Mouse (Mus musculus) stomach, embryonic 16.5 days (tissue): ENCODE data around the gene Kif22. TPM values are rescaled to one million over a fixed set of nuclear protein-coding genes. Genes with fewer than 3 reads are reported as not detected.

Experiments
- ATAC-seq: fragments of 200-750 bp; cut with Nextera tagmentation; 2 replicates; pipeline ENCODE4 v1.8.0; 2017; ENCODE audit warnings: moderate number of reproducible peaks, moderate TSS enrichment; ENCODE audit not compliant: insufficient read depth, low FRiP score
- H3K27ac ChIP-seq: fragments of 300-500 bp; sonication (generic); 2 replicates; pipeline ENCODE4 v1.5.1; 2014; ENCODE audit warnings: low read length
- H3K27me3 ChIP-seq: fragments of 300-500 bp; sonication (generic); 2 replicates; pipeline ENCODE4 v1.6.1; 2014; ENCODE audit warnings: low read length, control low read depth, mixed read lengths; ENCODE audit not compliant: control insufficient read depth, insufficient read depth
- H3K36me3 ChIP-seq: fragments of 300-500 bp; sonication (generic); 2 replicates; pipeline ENCODE4 v1.6.1; 2014; ENCODE audit warnings: low read length; ENCODE audit not compliant: control insufficient read depth, insufficient read depth
- H3K4me1 ChIP-seq: fragments of 300-500 bp; sonication (generic); 2 replicates; pipeline ENCODE4 v1.6.1; 2014; ENCODE audit warnings: low read length, control low read depth, mixed read lengths; ENCODE audit not compliant: control insufficient read depth, insufficient read depth
- H3K4me2 ChIP-seq: fragments of 300-500 bp; sonication (generic); 2 replicates; pipeline ENCODE4 v1.6.1; 2014; ENCODE audit warnings: low read depth, low read length, mixed read lengths
- H3K4me3 ChIP-seq: fragments of 300-500 bp; sonication (generic); replicated peaks from 2 replicates; pipeline ENCODE4 v1.5.1; 2014; ENCODE audit warnings: mild to moderate bottlenecking, low read length
- H3K9ac ChIP-seq: fragments of 300-500 bp; sonication (generic); 2 replicates; pipeline ENCODE4 v1.6.1; 2014; ENCODE audit warnings: low read length
- H3K9me3 ChIP-seq: fragments of 300-500 bp; sonication (generic); replicated peaks from 2 replicates; pipeline ENCODE4 v1.6.1; 2016; ENCODE audit warnings: low read length, control low read depth; ENCODE audit not compliant: control insufficient read depth
- WGBS: fragments of 180-500 bp; shearing (Covaris S2); extraction: QIAGEN DNeasy Blood & Tissue Kit; methylation state at CpG from one replicate; pipeline ENCODE4 v1.1.7; 2014; 5-methylcytosine and 5-hydroxymethylcytosine counted together
- polyA plus RNA-seq: library from polyadenylated mRNA; unstranded; fragments of >200 nt; fragmentation: Nextera tagmentation; extraction: Ambion mirVana; gene quantifications from 2 replicates; pipeline ENCODE4 v1.2.1, GENCODE M21; 2015

Gene Kif22
- polyA plus RNA-seq, 1 experiment from 2014 or later = 92.2 TPM

- Histone ChIP-seq H3K4me3 (peak overlapping the region; percentile 61), H3K4me2 (peak overlapping the region; percentile 84), H3K9ac (peak overlapping the region; percentile 79), H3K4me1 (peaks cover 76% of the 10 kb centered on the region), H3K27me3 (no peaks in the 10 kb centered on the region), H3K9me3 (no peaks in the 10 kb centered on the region), H3K36me3 (peaks cover 14% of the 10 kb centered on the region; the same call in 1 of the 2 replicates), H3K27ac (peak overlapping the region; percentile 86)
- 41% methylated on average over 3 of the region's 3 CpGs for WGBS
- no peak for ATAC-seq
These were observed 22.2 kb downstream of the Kif22 start for GRCm38 (mm10) chr7:127020031-127020430.

GRCm38 (mm10) chr7:127019306-127019960 is 22.8 kb downstream of the Kif22 start:
- ATAC-seq = no peak
- H3K9ac ChIP-seq = peak overlapping the region; percentile 79
- no peaks in the 10 kb centered on the region for H3K27me3 ChIP-seq
- H3K9me3 ChIP-seq = no peaks in the 10 kb centered on the region
- H3K27ac ChIP-seq = peak overlapping the region; percentile 86; the same call in 1 of the 2 replicates
- H3K4me3 ChIP-seq = peak overlapping the region; percentile 61
- 70% methylated on average over 14 of the region's 14 CpGs for WGBS
- peak overlapping the region; percentile 84 for H3K4me2 ChIP-seq
- H3K4me1 ChIP-seq = peaks cover 77% of the 10 kb centered on the region
- peaks cover 15% of the 10 kb centered on the region; the same call in 1 of the 2 replicates for H3K36me3 ChIP-seq

DNA sequence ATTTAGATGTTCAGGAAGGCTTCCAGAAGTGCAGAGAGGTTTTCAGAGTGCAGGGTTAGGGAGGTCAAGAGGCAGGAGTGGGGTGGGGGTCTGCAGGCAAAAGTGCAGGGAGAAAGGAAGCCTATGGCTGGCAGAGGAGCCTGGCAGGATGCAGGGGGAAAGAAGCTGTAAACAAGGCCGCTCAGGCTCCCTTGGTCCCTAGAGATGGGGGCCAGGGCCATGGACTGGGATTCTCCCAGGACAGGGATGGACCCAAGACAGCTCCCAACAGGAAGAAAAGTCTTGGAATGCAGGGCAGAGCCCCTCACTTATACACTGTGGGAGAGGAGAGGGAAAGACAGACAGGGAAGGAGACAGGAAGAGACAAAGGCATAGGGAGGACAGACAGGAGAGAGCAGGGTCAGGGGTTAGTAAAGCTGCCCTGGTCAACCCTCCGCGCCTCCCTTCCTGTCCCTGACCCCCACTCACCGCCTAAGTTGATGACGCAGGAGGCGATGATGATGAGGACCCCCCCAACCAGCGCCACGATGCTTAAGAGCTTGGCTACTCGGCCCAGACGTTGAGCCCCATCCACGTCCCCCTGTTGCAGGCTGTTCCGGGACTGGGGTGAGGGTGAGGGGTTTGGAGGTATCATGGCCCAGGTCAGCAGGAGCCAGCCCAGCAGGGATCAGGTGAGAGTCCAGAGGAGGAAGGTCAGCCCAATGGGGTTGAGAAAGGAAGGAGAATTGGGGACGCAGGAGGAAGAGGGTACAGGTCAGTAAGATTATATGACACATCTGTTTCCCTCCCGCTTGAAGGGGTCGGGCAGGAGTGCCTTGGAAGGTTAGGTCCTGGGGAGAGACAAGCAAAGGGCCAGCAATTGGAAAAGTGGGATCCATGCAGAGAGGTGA is 23.6 kb downstream of the Kif22 start:
- no peak for ATAC-seq
- Histone ChIP-seq H3K27ac (peak overlapping the region; percentile 66), H3K4me2 (peak overlapping the region; percentile 84), H3K36me3 (peaks cover 15% of the 10 kb centered on the region; the same call in 1 of the 2 replicates), H3K9ac (peak overlapping the region; percentile 65), H3K4me1 (peaks cover 75% of the 10 kb centered on the region), H3K27me3 (no peaks in the 10 kb centered on the region), H3K4me3 (0 out of 2 replicates have a peak overlapping the region, but pooled peaks have one; percentile 8), H3K9me3 (no peaks in the 10 kb centered on the region)
- 70% methylated on average over 15 of the region's 15 CpGs for WGBS

- no peak for ATAC-seq
- Histone ChIP-seq H3K27ac (peak overlapping the region; percentile 66), H3K4me3 (peak overlapping the region; percentile 8), H3K4me2 (peak overlapping the region; percentile 84), H3K4me1 (peaks cover 70% of the 10 kb centered on the region), H3K9me3 (no peaks in the 10 kb centered on the region), H3K27me3 (no peaks in the 10 kb centered on the region), H3K9ac (peak overlapping the region; percentile 65), H3K36me3 (peaks cover 10% of the 10 kb centered on the region; the same call in 1 of the 2 replicates)
- 35% methylated on average over 6 of the region's 6 CpGs for WGBS
These were observed 24.3 kb downstream of the Kif22 start for GRCm38 (mm10) chr7:127017950-127018345.

DNA sequence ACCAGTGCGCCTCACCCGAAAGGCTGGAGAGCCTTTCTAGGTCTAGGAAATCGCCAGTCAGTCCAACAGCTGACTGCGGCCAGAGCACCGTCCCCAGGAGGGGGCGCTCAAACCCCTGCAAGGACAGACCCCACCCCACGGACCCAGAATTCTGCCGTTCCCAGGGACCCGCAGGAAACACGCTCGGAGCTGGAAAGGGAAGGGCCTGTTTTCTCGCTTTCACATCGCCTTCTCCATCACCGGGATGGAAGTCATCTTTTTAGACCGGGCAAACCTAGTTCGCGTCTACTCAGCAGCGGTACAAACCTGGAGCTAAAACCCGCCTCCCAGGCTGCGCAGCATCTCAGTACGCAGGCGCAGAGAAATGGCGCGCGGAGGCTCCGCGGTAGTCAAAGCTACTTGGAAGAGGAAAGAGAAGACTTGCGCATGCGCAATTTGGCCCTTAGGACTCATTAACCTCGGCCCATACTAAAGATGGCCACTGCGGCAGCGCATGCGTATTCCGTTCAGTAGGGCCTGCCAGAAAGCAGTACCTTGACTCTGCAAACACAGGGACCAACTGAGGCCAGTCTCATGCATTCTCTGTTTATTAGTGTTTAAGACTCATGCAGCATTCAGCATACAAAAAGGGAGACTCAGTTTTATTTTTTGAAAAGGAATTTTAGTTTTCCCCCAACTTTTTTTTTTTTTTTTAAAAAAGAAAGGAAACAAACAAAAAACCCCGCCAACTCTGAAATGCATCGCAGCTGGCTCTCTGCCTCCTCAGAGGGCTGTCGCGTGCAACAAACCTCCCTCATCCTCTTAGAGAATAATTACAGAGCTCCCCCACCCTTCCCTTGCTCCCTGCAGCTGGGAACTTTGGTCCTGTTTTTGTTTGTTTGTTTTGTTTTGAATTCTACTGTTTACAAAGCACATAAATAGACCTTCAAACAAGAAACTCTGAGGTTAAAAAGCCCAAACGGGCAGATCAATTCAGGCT is 25.0 kb downstream of the Kif22 start, which contains the start of gene Pagr1a:
Gene Pagr1a (minus strand): TSS at position 382 of the 979 bp plus-strand sequence.
- WGBS = 2% methylated on average over 39 of the region's 39 CpGs
- no peaks in the 10 kb centered on the region for H3K9me3 ChIP-seq

GRCm38 (mm10) chr7:127016486-127016938 is 25.8 kb downstream of the Kif22 start:
- peaks cover 8% of the 10 kb centered on the region; the same call in 1 of the 2 replicates for H3K36me3 ChIP-seq
- peak overlapping the region; percentile 63 for H3K4me3 ChIP-seq
- H3K4me1 ChIP-seq = peaks cover 58% of the 10 kb centered on the region
- peak overlapping the region; percentile 91 for H3K9ac ChIP-seq
- no peaks in the 10 kb centered on the region for H3K9me3 ChIP-seq
- H3K27ac ChIP-seq = peak overlapping the region; percentile 98
- under 1% methylated on average over 22 of the region's 22 CpGs for WGBS
- H3K27me3 ChIP-seq = no peaks in the 10 kb centered on the region
- peak overlapping the region; percentile 85 for H3K4me2 ChIP-seq
- ATAC-seq = peak; percentile 48

More for the DNA sequence above, 25.0 kb downstream of the Kif22 start, which contains the start of gene Pagr1a:
- H3K27ac ChIP-seq = peak within 1 kb of the TSS; percentile 98
- H3K4me1 ChIP-seq = peaks cover 65% of the 10 kb centered on the region
- H3K4me2 ChIP-seq = peak within 1 kb of the TSS; percentile 85
- H3K4me3 ChIP-seq = peak within 1 kb of the TSS; percentile 63
- peaks cover 8% of the 10 kb centered on the region; the same call in 1 of the 2 replicates for H3K36me3 ChIP-seq
- H3K9ac ChIP-seq = peak within 1 kb of the TSS; percentile 91
- peak; percentile 88 for ATAC-seq
- no peaks in the 10 kb centered on the region for H3K27me3 ChIP-seq

GRCm38 (mm10) chr7:127016481-127016485 is 26.0 kb downstream of the Kif22 start, which contains the start of gene Pagr1b:
Pagr1b (minus strand) TSS chr7:127016484.
- peaks cover 8% of the 10 kb centered on the region; the same call in 1 of the 2 replicates for H3K36me3 ChIP-seq
- H3K4me1 ChIP-seq = peaks cover 56% of the 10 kb centered on the region
- H3K27me3 ChIP-seq = no peaks in the 10 kb centered on the region
- ATAC-seq = no peak
- peak within 1 kb of the TSS; percentile 85 for H3K4me2 ChIP-seq
- H3K27ac ChIP-seq = peak within 1 kb of the TSS; percentile 98
- no peaks in the 10 kb centered on the region for H3K9me3 ChIP-seq
- peak within 1 kb of the TSS; percentile 63 for H3K4me3 ChIP-seq
- peak within 1 kb of the TSS; percentile 91 for H3K9ac ChIP-seq

- H3K9ac ChIP-seq = peak overlapping the region; percentile 91
- H3K27ac ChIP-seq = peak overlapping the region; percentile 98
- no peaks in the 10 kb centered on the region for H3K27me3 ChIP-seq
- WGBS = 3% methylated on average over 10 of the region's 10 CpGs
- peak overlapping the region; percentile 85 for H3K4me2 ChIP-seq
- peaks cover 8% of the 10 kb centered on the region; the same call in 1 of the 2 replicates for H3K36me3 ChIP-seq
- peak; percentile 19; the same call in 1 of the 2 replicates for ATAC-seq
- H3K9me3 ChIP-seq = no peaks in the 10 kb centered on the region
- peak overlapping the region; percentile 63 for H3K4me3 ChIP-seq
- peaks cover 54% of the 10 kb centered on the region for H3K4me1 ChIP-seq
These were observed 26.2 kb downstream of the Kif22 start for GRCm38 (mm10) chr7:127016081-127016480.
